Mouse (Mus musculus) spleen, postnatal 10 days (tissue): ENCODE results near the gene Gm11555.
"Not testable (repeated sequence)": the region's sequence is repeated elsewhere in the genome, so short reads cannot be mapped to it uniquely, and the experiment has no call there.

Experiments used
- DNase-seq, 2 experiments: peaks; one replicate each; pipeline ENCODE4 v3.0.0; 2021 to 2022; ENCODE audit warnings: low spot score in 2 of 2

Gene Gm11555

GRCm38 (mm10) chr11:99603208-99603607 lies 46.8 kb downstream of the Gm11555 start, which contains the start of gene Gm11938:
Gene Gm11938 (minus strand): TSS chr11:99603308.
- DNase-seq = not testable (repeated sequence)
